Mouse (Mus musculus) thymus, adult 2 months (tissue): Measurements from ENCODE around the gene Tec.

Source experiments
- CTCF ChIP-seq: fragments of 200-500 bp; IDR thresholded peaks from 2 replicates; pipeline ENCODE4 v1.5.1; 2012; ENCODE audit warnings: mild to moderate bottlenecking, control low read depth, low read length, moderate library complexity, borderline replicate concordance; ENCODE audit not compliant: control insufficient read depth, poor library complexity, insufficient read depth; ENCODE audit errors: extremely low read depth
- POLR2A ChIP-seq: fragments of 200-500 bp; IDR thresholded peaks from 2 replicates; pipeline ENCODE4 v1.6.1; 2012; ENCODE audit warnings: mild to moderate bottlenecking, low read length, control low read depth, moderate library complexity; ENCODE audit not compliant: control insufficient read depth, poor library complexity, insufficient read depth; ENCODE audit errors: extremely low read depth

DNA sequence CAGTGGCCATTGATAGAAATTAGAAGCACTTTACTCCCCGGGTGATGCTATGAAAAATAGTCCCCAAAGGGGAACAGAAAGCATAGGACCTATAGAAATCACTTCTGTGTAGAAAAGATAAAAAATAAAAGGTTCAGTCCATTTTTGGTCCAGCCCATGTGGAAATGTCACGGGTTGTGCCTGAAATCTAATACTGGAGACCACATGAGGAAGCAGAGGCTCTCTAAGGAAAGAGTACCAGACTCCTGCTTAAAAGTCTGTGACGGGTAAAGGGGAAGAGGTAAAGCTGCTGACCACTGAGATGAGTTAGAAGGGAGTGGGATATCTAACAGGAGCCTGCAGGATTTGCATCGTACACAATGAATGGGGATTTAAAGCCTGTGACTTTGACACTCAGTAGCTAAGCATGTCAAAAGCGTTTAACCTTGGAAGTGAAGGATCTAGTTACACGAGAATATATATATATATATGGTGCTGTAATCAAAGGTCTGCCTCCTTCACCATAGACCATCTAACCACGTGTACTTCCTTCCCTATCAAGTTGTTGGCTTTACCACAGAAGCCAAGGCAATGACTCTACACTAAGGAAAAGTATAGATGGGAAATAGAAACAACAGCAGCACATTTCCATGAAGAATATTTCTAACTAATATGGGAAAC, 6.4 kb downstream of the Tec start:
- TF ChIP-seq CTCF (no peak), POLR2A (no peak)
